Mouse (Mus musculus): ENCODE data around the gene Fam208a. TPM values are rescaled to one million over a fixed set of nuclear protein-coding genes. Genes with fewer than 3 reads are reported as not detected.
A peak's percentile ranks its signal among the peaks of the same experiment; 100 is the strongest.

The Fam208a gene
- 8.3 and 10.1 TPM in 2 replicates for polyA plus RNA-seq (2011; ENCODE audit: insufficient read depth, insufficient read length, low replicate concordance, missing spikeins)

DNA sequence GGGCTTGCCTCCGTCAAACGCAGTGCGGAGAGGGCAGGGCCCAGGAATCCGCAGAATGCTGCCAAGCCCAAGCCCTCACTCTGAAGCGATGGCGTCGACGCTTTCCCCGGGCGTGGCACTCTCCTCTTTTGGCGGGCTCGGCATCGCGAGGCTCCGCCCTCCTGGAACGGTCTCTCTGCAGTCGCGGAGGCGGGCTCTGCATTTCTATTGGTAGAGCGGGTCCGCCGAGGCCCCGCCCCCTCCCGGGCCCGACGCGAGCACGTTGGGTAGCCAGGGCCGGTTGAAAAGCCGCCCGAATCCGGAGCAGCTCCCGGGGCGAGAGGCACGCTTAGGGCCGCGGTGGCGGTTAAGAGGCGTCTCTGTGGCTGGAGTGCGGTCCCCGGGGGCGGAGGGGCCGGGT, at the start of gene Fam208a:
TSS of gene Fam208a (plus strand) at position 262 of the 400 bp plus-strand sequence.
- Histone ChIP-seq H3K27ac (ENCODE audit: control insufficient read depth, insufficient read depth, low read depth, low read length, poor library complexity) (peak within 1 kb of the TSS; percentile 98), H3K4me1 (ENCODE audit: control insufficient read depth, insufficient read depth, low read length) (no peaks in the 10 kb centered on the region; the same call in 1 of the 2 replicates), H3K4me3 (replicated peaks; ENCODE audit: control insufficient read depth, low read depth, low read length) (peak within 1 kb of the TSS; percentile 76)
- TF ChIP-seq CTCF (IDR thresholded peaks at IDR 0.05; ENCODE audit: control insufficient read depth, insufficient read depth, low read length) (no peak), POLR2A (IDR thresholded peaks at IDR 0.05; ENCODE audit: borderline replicate concordance, control insufficient read depth, low read depth, low read length) (peak; percentile 64; the same call in 1 of the 2 replicates)
- WGBS = 5% methylated on average over 43 of the region's 43 CpGs

DNA sequence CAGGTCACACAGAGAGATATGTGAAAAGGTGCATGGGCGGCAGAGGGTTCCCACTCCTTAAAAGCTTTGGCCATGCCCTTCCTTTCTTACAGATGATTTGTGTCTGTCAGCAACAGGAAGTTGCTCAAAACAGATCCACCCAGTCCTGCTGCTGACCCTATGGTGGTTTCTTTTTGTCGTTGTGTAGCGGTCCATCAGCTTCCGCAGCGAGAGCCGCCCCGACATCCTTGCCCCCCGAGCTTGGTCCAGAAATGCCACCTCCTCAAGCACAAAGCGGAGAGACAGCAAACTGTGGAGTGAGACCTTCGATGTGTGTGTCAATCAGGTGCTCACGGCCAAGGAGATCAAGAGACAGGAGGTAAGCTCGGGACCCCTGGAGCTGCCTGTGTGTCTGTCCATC, 49.2 kb upstream of the Fam208a start:
- peak overlapping the region; percentile 98 for H3K4me3 ChIP-seq (replicated peaks; ENCODE audit: control insufficient read depth, low read depth, low read length)
- H3K27ac ChIP-seq (ENCODE audit: control insufficient read depth, insufficient read depth, low read depth, low read length, poor library complexity) = peak overlapping the region; percentile 96
- peaks cover 2% of the 10 kb centered on the region; the same call in 1 of the 2 replicates for H3K4me1 ChIP-seq (ENCODE audit: control insufficient read depth, insufficient read depth, low read length)
- WGBS = 2% methylated on average over 12 of the region's 12 CpGs
- TF ChIP-seq CTCF (IDR thresholded peaks at IDR 0.05; ENCODE audit: control insufficient read depth, insufficient read depth, low read length) = no peak
- peak; percentile 53; the same call in 1 of the 2 replicates for TF ChIP-seq POLR2A (IDR thresholded peaks at IDR 0.05; ENCODE audit: borderline replicate concordance, control insufficient read depth, low read depth, low read length)

DNA sequence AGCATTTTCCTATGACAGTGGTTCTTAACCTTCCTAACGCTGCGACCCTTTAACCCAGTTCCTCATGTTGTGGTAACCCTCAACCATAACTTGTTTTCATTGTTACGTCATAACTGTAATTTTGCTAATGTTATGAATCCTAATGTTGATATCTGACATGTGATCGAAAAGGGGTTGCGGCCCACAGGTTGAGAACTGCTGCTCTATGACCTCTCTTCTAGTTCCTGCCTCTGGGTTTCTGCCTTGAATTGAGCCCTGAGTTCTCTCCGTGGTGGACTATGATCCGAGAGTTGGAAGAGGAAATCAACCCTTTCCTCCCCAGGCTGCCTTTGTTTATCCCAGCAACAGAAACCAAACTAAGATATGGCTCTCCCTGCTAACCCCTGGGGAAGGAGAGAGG, 47.2 kb upstream of the Fam208a start:
- TF ChIP-seq POLR2A (IDR thresholded peaks at IDR 0.05; ENCODE audit: borderline replicate concordance, control insufficient read depth, low read depth, low read length) = no peak
- no peak for TF ChIP-seq CTCF (IDR thresholded peaks at IDR 0.05; ENCODE audit: control insufficient read depth, insufficient read depth, low read length)
- H3K27ac ChIP-seq (ENCODE audit: control insufficient read depth, insufficient read depth, low read depth, low read length, poor library complexity) = no peak overlapping the region
- WGBS = 24% methylated on average over 7 of the region's 7 CpGs
- H3K4me3 ChIP-seq (replicated peaks; ENCODE audit: control insufficient read depth, low read depth, low read length) = peak overlapping the region; percentile 41
- H3K4me1 ChIP-seq (ENCODE audit: control insufficient read depth, insufficient read depth, low read length) = peaks cover 2% of the 10 kb centered on the region; the same call in 1 of the 2 replicates

DNA sequence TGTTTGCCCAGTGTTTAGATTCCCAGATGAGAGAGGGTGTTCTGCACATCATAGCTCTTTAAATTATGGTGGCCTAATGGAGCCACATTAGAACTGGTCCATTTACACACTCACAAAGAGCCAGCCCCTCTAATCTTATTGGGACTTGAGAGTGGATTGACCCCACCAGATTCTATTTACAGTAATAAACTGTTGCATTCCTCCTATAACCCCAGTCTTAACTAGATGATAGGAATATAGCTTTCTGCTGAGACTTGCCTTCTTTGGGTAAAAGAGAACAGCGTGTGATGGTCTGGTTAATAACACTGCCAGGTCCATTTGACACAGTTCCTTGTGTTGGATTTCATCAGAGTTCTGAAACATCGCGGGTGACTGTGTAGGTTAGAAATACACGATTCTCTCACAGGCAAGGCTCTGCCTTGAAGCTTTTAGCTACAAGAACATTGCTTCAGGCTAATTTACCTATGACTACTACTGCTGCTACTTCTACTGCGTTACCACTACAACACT, 45.3 kb upstream of the Fam208a start:
- Histone ChIP-seq H3K27ac (ENCODE audit: control insufficient read depth, insufficient read depth, low read depth, low read length, poor library complexity) (no peak overlapping the region), H3K4me3 (replicated peaks; ENCODE audit: control insufficient read depth, low read depth, low read length) (no peak overlapping the region), H3K4me1 (ENCODE audit: control insufficient read depth, insufficient read depth, low read length) (peaks cover 2% of the 10 kb centered on the region; the same call in 1 of the 2 replicates)
- 69% methylated on average over 5 of the region's 5 CpGs for WGBS
- TF ChIP-seq CTCF (IDR thresholded peaks at IDR 0.05; ENCODE audit: control insufficient read depth, insufficient read depth, low read length) (no peak), POLR2A (IDR thresholded peaks at IDR 0.05; ENCODE audit: borderline replicate concordance, control insufficient read depth, low read depth, low read length) (no peak)

DNA sequence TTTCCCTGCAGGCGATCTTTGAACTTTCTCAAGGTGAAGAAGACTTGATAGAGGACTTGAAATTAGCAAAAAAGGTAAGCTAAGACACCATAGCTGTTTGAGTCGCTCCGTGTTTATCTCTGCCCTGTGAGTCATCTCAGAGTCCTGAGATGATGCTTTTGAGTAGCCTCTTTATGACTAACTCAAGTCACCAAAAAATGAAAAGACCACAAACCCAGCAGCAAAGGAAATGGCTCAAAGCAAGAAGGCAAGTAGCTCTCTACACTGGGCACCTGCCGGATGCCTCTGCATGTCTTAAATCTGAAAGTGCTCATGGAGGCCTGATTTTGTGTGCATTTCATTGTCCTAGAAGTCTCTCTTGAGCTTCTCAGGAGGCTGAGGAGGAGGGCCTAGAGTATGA, 44.5 kb upstream of the Fam208a start:
- Histone ChIP-seq H3K4me1 (ENCODE audit: control insufficient read depth, insufficient read depth, low read length) (peaks cover 1% of the 10 kb centered on the region; the same call in 1 of the 2 replicates), H3K4me3 (replicated peaks; ENCODE audit: control insufficient read depth, low read depth, low read length) (no peak overlapping the region), H3K27ac (ENCODE audit: control insufficient read depth, insufficient read depth, low read depth, low read length, poor library complexity) (no peak overlapping the region)
- 82% methylated on average over 4 of the region's 4 CpGs for whole genome bisulfite sequencing
- no peak for TF ChIP-seq POLR2A (IDR thresholded peaks at IDR 0.05; ENCODE audit: borderline replicate concordance, control insufficient read depth, low read depth, low read length)

DNA sequence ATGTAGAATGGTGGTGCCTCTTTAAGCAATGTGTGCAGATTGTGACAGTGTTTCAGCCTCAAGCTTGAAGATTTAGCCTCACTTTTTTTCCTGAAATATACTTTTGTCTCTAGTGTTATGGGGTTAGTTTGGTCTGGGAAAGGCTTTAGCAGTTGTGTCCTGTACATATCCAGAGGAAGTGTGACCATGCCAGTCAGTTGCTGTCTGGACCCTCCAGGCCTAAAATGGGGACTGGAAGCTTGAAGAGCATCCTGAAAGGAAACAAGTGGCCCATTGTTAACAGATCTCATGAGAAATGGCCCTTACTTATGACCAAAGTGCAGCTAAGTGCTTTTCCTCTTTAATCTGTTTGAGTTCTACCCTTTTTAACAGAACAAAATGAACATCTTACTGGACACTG, 40.0 kb upstream of the Fam208a start:
- no peaks in the 10 kb centered on the region; the same call in 1 of the 2 replicates for H3K4me1 ChIP-seq (ENCODE audit: control insufficient read depth, insufficient read depth, low read length)
- H3K4me3 ChIP-seq (replicated peaks; ENCODE audit: control insufficient read depth, low read depth, low read length) = no peak overlapping the region
- no peak for TF ChIP-seq POLR2A (IDR thresholded peaks at IDR 0.05; ENCODE audit: borderline replicate concordance, control insufficient read depth, low read depth, low read length)
- TF ChIP-seq CTCF (IDR thresholded peaks at IDR 0.05; ENCODE audit: control insufficient read depth, insufficient read depth, low read length) = no peak
- no peak overlapping the region for H3K27ac ChIP-seq (ENCODE audit: control insufficient read depth, insufficient read depth, low read depth, low read length, poor library complexity)

DNA sequence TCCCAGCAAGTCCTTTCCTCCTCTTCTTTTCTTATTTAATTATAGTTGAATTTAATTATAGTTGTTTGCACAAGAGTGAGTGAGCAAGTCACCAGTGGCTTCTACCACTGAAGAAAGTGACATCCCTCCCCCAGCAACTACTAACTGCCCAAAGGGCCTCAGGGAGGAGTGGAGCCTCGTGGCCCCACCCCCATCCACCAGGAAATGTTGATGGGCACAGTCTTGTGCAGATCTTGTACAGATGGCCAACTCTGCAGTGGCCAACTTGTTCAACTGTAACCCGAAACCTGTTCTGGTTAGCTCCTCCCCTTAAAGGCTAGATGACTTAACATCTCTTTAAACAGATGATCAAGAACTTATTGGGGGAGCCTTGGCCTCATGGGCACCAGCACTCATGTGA, 38.9 kb upstream of the Fam208a start:
- 59% methylated on average over 2 of the region's 2 CpGs for WGBS
- H3K4me3 ChIP-seq (replicated peaks; ENCODE audit: control insufficient read depth, low read depth, low read length) = no peak overlapping the region
- TF ChIP-seq CTCF (IDR thresholded peaks at IDR 0.05; ENCODE audit: control insufficient read depth, insufficient read depth, low read length) (no peak), POLR2A (IDR thresholded peaks at IDR 0.05; ENCODE audit: borderline replicate concordance, control insufficient read depth, low read depth, low read length) (no peak)
- H3K4me1 ChIP-seq (ENCODE audit: control insufficient read depth, insufficient read depth, low read length) = no peaks in the 10 kb centered on the region; the same call in 1 of the 2 replicates
- no peak overlapping the region for H3K27ac ChIP-seq (ENCODE audit: control insufficient read depth, insufficient read depth, low read depth, low read length, poor library complexity)

DNA sequence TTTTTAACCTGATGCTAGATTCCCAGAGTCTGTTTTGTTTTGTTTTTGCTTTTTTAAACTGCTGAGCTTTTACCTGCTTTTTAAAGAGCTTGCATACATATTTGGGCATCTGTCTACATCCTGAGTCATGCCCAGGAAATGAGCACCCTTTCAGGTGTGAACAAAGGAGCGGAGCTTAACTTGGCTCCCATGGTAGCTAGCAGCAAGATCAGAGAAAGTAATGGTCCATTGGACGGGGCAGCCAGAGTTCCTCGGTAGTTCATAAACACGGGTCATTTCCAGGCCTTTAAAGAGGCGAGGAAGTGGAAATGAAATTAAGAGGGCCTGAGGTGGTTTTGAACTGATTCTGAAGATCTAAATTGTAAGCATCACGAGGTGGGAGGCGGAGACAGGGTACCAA, 38.0 kb upstream of the Fam208a start:
- no peaks in the 10 kb centered on the region; the same call in 1 of the 2 replicates for H3K4me1 ChIP-seq (ENCODE audit: control insufficient read depth, insufficient read depth, low read length)
- TF ChIP-seq POLR2A (IDR thresholded peaks at IDR 0.05; ENCODE audit: borderline replicate concordance, control insufficient read depth, low read depth, low read length) = no peak
- TF ChIP-seq CTCF (IDR thresholded peaks at IDR 0.05; ENCODE audit: control insufficient read depth, insufficient read depth, low read length) = no peak
- 66% methylated on average over 7 of the region's 7 CpGs for WGBS
- no peak overlapping the region for H3K27ac ChIP-seq (ENCODE audit: control insufficient read depth, insufficient read depth, low read depth, low read length, poor library complexity)
- H3K4me3 ChIP-seq (replicated peaks; ENCODE audit: control insufficient read depth, low read depth, low read length) = no peak overlapping the region

Measured in bone marrow, adult 2 months (tissue).